Mouse (Mus musculus) left cerebral cortex, adult 2 months (tissue): ENCODE results near the gene Elf1. TPM values are rescaled to one million over a fixed set of nuclear protein-coding genes. Genes with fewer than 3 reads are reported as not detected.
"Not testable (repeated sequence)": the region's sequence is repeated elsewhere in the genome, so short reads cannot be mapped to it uniquely, and the experiment has no call there.

Experiments used
- DNase-seq, 2 experiments: peaks; one replicate each; pipeline ENCODE4 v3.0.0; 2021 to 2022; ENCODE audit warnings: low spot score in 2 of 2, mixed read lengths in 1 of 2; ENCODE audit errors: extremely low spot score in 1 of 2
- H3K27ac ChIP-seq: fragments of 200-600 bp; 2 replicates; pipeline ENCODE4 v1.8.1; 2022
- H3K4me3 ChIP-seq: fragments of 200-600 bp; 2 replicates; pipeline ENCODE4 v1.8.1; 2022
- CTCF ChIP-seq: fragments of 200-600 bp; IDR thresholded peaks from 2 replicates; pipeline ENCODE4 v1.8.1; 2022; ENCODE audit warnings: antibody characterized with exemption, mild to moderate bottlenecking, moderate library complexity
- intact Hi-C: fragments of 180-260 bp; cut with DNase I; formaldehyde crosslinking; loops from one replicate; pipeline ENCODE4 v1.15.1; 2025
- total RNA-seq, 2 experiments: library from RNA; stranded (reverse); gene quantifications; 2 replicates each; pipeline ENCODE4 v1.2.3; 2021

The Elf1 gene
- total RNA-seq, 2 experiments from 2014 or later = 4.1 to 4.6 TPM

DNA sequence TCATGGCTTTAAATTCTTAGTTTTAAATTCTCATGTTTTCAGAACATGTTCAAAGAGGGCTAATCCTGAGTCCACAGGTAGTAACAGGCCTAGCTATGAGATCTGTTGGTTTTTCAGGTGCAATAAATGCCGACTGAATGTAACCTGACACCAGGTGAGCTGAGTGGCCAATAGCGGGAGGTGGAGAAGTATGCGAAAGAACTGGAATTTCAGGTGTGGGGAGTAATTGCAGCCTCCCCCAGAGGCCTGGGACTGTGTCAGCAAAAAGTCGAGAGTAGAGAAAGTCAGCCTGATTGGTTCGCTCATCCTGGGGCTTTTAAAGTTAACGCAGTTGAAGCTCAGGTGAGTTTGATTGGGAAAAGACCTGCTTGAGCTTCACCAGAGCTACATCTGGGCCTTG, 46.7 kb downstream of the Elf1 start:
- no peak for TF ChIP-seq CTCF
- intact Hi-C loops = no loop called here

DNA sequence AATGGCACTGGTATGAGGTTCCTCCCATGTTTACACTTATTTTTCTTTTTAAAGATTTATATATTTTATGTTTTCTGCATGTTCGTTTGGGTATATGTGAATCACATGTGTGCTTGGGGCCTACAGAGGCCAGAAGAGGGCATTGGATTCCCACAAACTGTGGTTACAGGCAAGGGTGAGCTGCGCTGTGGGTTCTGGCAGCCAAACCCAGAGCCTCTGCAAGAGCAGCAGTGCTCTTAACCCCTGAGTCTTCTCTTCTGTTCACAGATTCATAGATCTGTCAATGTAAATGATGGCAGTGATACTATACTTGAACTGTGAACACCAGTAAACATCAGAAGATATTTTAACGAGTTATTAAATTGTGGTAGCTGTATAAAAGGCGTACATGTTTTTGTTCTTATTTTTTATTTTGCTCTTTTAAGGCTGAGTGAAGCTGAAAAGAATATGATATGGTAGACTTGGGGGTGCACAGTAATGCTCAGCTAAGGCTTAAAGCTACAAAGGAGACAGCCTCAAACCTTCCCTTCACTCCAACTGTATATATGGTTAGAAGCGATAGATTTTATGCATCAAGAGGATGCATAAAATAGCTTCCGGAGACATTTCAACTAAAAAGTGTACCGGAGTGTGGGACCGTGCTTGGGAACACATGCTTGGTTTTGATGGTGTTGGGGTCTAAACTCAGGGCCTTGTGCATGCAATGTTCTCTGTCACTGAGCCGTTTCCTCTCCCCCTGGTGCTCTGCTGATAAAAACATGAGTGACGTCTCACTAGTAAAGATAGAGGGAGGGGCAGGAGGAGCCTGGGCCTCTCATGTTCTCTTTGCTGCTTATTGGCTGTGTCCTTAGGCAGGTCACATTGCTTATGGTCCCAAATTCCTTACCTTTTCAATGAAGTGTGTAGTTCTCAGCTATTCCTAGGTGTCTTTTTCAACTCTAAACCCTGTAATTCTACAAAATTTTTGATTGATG, 48.9 kb downstream of the Elf1 start:
- intact Hi-C loops = no loop called here
- TF ChIP-seq CTCF = no peak
- Histone ChIP-seq H3K27ac (no peak overlapping the region), H3K4me3 (no peak overlapping the region)
- no peak for DNase-seq

More for the DNA sequence above, 46.7 kb downstream of the Elf1 start:
- Histone ChIP-seq H3K4me3 (no peak overlapping the region), H3K27ac (no peak overlapping the region)
- no peak for DNase-seq

DNA sequence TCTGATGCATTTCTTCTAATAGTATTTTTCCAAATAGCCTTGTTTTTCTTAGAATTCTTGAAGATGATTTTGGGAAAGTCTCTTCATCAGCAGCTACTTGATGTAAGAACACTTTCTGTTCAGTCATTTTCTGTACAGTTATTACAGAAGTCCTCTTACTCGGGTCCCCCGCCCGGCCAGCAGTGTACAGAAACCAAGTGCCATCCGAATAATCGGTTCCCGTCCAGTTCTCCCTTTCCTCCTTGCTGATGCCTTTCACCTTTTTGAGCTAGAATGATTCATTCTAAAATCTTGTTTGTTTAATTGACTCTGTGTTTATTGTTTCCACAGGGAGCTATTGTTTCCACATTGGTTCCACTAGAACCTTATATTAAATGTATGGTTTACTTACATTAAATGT, 49.8 kb downstream of the Elf1 start:
- no peak for TF ChIP-seq CTCF
- Histone ChIP-seq H3K27ac (no peak overlapping the region), H3K4me3 (no peak overlapping the region)
- intact Hi-C loops = no loop called here
- no peak for DNase-seq

DNA sequence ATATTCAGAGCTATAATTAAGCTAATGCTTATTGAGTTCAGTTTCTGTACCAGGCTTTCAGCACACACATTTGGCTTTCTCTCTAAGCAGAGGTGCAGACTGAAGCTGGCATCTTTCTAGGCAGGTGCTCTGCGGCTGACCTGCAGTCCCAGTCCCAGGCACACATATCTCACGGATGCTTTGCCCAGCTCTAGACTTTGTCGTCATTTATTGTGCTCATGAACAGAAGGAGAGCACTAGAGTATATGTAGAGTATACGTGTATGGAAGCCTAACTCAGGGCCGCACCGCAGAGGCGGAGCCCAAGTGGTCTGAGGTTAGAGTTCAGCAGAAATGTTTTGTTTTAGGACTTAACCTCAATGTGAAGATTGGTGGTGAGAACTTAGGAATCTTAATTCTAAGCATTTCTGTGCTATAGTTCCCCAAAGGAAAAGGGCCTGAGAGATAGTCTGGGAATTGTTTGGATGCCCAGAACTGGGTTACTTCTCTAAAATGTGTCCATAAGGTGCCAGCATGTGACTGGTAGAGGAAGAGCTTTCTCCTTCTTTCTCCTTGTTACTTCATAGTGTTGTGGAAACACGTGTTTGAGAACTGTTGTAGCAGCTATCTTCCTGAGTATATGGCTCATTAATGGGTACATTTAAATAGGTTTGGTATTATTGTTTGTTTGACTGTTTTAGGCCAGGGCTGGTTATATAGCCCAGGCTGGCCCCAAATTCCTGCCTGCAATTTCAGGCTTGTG, 51.2 kb downstream of the Elf1 start:
- intact Hi-C loops = no loop called here
- DNase-seq = no peak
- TF ChIP-seq CTCF = no peak
- H3K27ac ChIP-seq = no peak overlapping the region
- H3K4me3 ChIP-seq = no peak overlapping the region

DNA sequence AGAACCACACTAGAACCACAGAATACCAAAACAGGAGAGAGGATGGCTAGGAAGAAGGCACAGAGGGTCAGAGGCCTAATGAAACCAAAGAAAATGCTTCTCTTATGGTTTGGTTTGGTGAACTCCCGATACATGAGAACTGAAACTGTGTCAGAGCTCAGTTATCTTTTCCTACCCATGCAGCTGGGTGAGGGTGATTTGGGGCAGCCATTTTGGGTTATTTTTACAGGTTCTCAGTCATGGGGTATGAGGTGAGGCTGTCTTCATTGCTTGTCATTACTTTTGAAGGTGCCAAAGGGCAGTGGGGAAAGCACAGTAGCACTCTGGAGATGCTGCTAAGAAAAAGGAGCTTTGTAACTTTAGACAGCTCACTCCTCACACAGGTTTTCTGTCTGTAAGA, 52.4 kb downstream of the Elf1 start:
- no peak for DNase-seq
- no peak for TF ChIP-seq CTCF
- H3K4me3 ChIP-seq = no peak overlapping the region
- intact Hi-C loops = no loop called here
- H3K27ac ChIP-seq = no peak overlapping the region

DNA sequence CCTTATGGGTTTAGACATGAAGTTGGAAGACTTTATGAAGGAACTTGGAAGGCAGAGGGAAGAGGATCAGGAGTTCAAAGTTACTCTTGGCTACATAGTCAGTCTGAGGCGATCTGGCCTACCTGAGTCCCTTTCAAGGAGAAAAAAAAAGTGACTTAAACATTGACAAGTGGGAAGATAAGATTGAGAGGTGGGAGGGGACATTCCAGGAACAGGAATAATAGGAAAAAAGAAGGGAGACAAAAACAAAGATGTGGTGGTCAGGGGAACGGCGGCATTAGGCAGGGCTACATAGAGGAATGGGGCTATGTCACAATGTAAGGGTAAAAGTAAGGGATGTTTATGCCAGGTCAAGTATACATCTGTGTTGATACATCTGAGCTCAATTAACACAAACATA, 53.2 kb downstream of the Elf1 start:
- Histone ChIP-seq H3K4me3 (no peak overlapping the region), H3K27ac (no peak overlapping the region)
- intact Hi-C loops = no loop called here
- no peak for TF ChIP-seq CTCF
- no peak for DNase-seq

DNA sequence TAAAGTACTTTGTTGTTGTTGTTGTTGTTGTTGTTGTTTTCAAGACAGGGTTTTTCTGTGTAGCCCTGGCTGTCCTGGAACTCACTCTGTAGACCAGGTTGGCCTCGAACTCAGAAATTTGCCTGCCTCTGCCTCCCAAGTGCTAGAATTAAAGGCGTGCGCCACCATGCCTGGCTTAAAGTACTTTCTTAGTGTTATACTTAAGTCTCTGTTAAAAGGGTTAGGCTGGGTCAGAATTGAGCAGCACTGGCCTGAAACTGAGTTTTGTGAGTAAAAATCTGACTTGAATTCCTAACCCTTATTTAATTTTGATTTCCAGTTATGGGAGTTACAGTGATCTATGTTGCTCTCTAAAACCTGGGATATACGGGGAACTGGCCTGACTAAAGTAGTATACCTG, 53.7 kb downstream of the Elf1 start:
- intact Hi-C loops, H3K27ac ChIP-seq, H3K4me3 ChIP-seq, DNase-seq: not testable (repeated sequence)

DNA sequence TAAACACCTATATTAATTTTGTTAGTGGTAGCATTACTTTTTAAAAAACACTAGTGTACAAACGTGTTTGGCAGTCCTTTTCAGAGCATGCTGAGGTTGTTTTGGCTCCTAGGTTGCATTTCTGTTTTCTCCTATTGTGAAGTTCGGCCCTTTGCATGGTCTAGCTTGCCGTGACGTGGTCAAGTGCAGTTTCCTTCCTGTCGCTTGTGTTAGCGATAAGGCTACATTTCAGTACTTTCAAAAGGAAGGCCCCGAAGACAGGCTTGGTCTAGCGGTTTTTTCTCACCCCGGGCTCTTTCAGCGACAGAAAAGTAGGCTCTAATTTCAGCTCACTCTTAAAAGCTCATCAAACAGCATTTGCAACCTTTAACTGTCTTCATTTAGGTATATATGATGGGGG, 54.3 kb downstream of the Elf1 start:
- Histone ChIP-seq H3K27ac (no peak overlapping the region), H3K4me3 (no peak overlapping the region)
- no peak for DNase-seq
- intact Hi-C loops = no loop called here
- no peak for TF ChIP-seq CTCF

DNA sequence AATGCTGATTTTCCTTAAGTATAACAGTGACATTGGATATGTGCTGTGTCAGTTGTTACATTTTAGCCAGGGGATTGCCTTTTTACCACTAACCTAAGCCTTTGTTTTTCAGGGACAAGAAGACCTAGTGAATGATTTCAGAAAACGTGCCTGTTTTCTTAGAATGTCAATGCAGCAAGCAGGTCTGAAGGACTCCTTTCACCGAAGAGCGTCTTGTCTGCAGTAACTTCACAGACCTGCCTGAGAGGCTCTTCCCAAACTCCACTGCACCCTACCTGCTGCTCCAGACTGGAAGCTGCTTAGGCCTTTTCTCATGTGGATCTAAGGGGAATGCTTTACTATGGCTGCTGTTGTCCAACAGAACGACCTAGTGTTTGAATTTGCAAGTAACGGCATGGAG, 55.0 kb downstream of the Elf1 start:
- no peak for TF ChIP-seq CTCF
- intact Hi-C loops = no loop called here
- DNase-seq = no peak
- H3K27ac ChIP-seq = no peak overlapping the region
- no peak overlapping the region for H3K4me3 ChIP-seq

DNA sequence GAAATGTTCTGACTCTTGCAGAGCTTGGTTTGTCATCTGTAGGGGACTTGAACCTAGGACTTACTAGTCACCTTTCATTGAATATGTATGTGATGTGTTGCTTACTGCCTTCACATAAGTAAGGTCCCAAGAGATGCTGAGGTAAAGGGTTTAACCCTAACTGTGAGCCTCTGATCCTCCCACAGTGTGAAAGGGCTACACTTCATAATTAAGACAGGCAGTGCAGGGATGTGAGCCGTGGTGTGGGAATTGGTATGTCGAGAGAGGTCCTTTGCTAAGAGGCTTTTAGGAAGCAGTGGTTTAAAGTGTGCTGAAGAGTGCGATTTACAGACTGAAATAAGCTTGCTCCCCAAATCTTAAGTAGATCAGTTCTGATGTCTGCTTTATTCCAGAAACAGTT, 55.8 kb downstream of the Elf1 start:
- Histone ChIP-seq H3K4me3 (no peak overlapping the region), H3K27ac (no peak overlapping the region)
- intact Hi-C loops = no loop called here
- no peak for TF ChIP-seq CTCF
- no peak for DNase-seq

DNA sequence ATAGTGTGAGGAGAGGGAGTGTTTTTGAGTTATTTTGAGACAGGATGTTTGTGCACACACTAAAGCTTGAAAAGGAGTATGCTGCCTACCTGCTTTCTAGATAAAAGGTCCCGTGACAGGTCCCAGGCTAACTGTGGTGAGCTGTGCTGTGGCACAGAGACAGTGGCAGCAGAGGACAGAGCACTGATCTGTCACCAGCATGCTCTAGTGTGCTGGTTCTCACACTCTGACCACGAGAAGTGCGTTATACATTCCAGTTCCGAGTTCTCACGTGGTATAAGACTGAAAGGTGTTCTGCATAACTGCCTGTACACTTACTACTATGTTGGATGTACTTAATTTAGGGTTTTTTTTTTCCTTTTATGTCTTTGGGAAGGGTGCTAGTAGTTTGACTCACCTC, 56.5 kb downstream of the Elf1 start:
- no peak overlapping the region for H3K27ac ChIP-seq
- no peak for TF ChIP-seq CTCF
- DNase-seq = no peak
- intact Hi-C loops = no loop called here
- H3K4me3 ChIP-seq = no peak overlapping the region

DNA sequence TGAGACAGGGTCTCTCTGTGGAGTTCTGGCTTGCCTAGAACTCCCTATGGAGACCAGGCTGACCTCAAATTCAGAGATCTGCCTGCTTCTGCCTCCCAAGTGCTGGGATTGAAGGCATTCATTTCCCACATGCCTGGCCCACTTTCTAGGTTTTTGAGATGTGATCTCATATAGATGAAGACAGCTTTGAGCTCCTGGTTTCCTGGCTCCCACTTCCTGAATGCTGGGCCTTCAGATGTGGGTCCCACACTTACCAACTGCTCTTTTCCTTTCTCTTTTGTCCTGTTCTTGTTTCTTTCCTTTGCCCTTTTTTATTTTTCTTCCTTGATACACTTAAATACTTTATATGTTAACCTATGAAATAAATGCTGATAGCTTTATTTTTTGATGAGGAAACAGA, 56.9 kb downstream of the Elf1 start:
- Histone ChIP-seq H3K27ac (no peak overlapping the region), H3K4me3 (no peak overlapping the region)
- intact Hi-C loops = no loop called here
- DNase-seq = no peak
- TF ChIP-seq CTCF = no peak

DNA sequence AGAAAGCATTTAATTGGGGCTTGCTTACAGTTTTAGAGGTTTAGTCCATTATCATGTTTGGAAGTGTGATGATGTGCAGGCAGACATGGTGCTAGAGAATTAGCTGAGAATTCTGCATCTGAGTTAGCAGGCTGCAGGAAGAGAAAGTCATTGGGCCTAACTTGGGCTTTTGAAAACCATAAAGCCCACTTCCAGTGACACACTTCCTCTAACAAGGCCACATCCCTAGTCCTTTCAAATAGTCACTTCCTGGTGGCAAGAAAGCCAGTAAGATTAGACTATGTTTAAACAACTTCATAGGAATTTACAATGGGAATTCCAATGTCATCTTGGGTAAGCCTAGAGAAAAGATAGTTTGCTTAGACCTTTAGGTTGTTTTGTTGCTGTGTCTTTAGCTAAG, 60.6 kb downstream of the Elf1 start:
- Histone ChIP-seq H3K4me3 (no peak overlapping the region), H3K27ac (no peak overlapping the region)
- intact Hi-C loops = no loop called here
- TF ChIP-seq CTCF = no peak
- DNase-seq = no peak
